Mouse (Mus musculus): ENCODE results near the gene Gpat2. TPM values are rescaled to one million over a fixed set of nuclear protein-coding genes. Genes with fewer than 3 reads are reported as not detected.

Gpat2 gene
- 0.28 and 0.36 TPM in 2 replicates for polyA plus RNA-seq (2015; fragmentation: Nextera tagmentation; extraction: Ambion mirVana)

- no peak within 1 kb of the TSS for H3K4me3 ChIP-seq (replicated peaks; ENCODE audit: low read length)
- H3K9me3 ChIP-seq (replicated peaks; ENCODE audit: control insufficient read depth, low read length) = no peaks in the 10 kb centered on the region
- no peak within 1 kb of the TSS for H3K9ac ChIP-seq (ENCODE audit: low read length)
- 0 out of 2 replicates have a peak, but pooled peaks have one; percentile 8 for ATAC-seq (ENCODE audit: insufficient read depth, low FRiP score)
- H3K4me1 ChIP-seq (ENCODE audit: control insufficient read depth, insufficient read depth, low read length) = no peaks in the 10 kb centered on the region
- H3K27ac ChIP-seq (ENCODE audit: low read length) = no peak within 1 kb of the TSS
- no peaks in the 10 kb centered on the region for H3K36me3 ChIP-seq (ENCODE audit: control insufficient read depth, insufficient read depth, low read length)
- 84% methylated on average over 17 of the region's 17 CpGs for WGBS
- H3K4me2 ChIP-seq (ENCODE audit: low read depth, low read length) = no peak within 1 kb of the TSS
- H3K27me3 ChIP-seq (ENCODE audit: control insufficient read depth, insufficient read depth, low read length) = no peaks in the 10 kb centered on the region
Observed at GRCm38 (mm10) chr2:127424977-127425376, at the start of gene Gpat2. TSS of gene Gpat2 (plus strand) at chr2:127425199.

- H3K27ac ChIP-seq (ENCODE audit: low read length) = no peak overlapping the region
- ATAC-seq (ENCODE audit: insufficient read depth, low FRiP score) = no peak
- no peak overlapping the region for H3K4me2 ChIP-seq (ENCODE audit: low read depth, low read length)
- 52% methylated on average over 7 of the region's 7 CpGs for WGBS
- no peaks in the 10 kb centered on the region for H3K27me3 ChIP-seq (ENCODE audit: control insufficient read depth, insufficient read depth, low read length)
- no peaks in the 10 kb centered on the region for H3K9me3 ChIP-seq (replicated peaks; ENCODE audit: control insufficient read depth, low read length)
- no peak overlapping the region for H3K9ac ChIP-seq (ENCODE audit: low read length)
- no peaks in the 10 kb centered on the region for H3K36me3 ChIP-seq (ENCODE audit: control insufficient read depth, insufficient read depth, low read length)
- H3K4me1 ChIP-seq (ENCODE audit: control insufficient read depth, insufficient read depth, low read length) = peaks cover 8% of the 10 kb centered on the region
- no peak overlapping the region for H3K4me3 ChIP-seq (replicated peaks; ENCODE audit: low read length)
Observed at GRCm38 (mm10) chr2:127375759-127376341, 49.1 kb upstream of the Gpat2 start.

- WGBS = 77% methylated on average over 6 of the region's 6 CpGs
- H3K9ac ChIP-seq (ENCODE audit: low read length) = no peak overlapping the region
- no peaks in the 10 kb centered on the region for H3K27me3 ChIP-seq (ENCODE audit: control insufficient read depth, insufficient read depth, low read length)
- no peaks in the 10 kb centered on the region for H3K36me3 ChIP-seq (ENCODE audit: control insufficient read depth, insufficient read depth, low read length)
- no peak overlapping the region for H3K4me3 ChIP-seq (replicated peaks; ENCODE audit: low read length)
- no peaks in the 10 kb centered on the region for H3K9me3 ChIP-seq (replicated peaks; ENCODE audit: control insufficient read depth, low read length)
- H3K27ac ChIP-seq (ENCODE audit: low read length) = no peak overlapping the region
- ATAC-seq (ENCODE audit: insufficient read depth, low FRiP score) = no peak
- no peak overlapping the region for H3K4me2 ChIP-seq (ENCODE audit: low read depth, low read length)
- H3K4me1 ChIP-seq (ENCODE audit: control insufficient read depth, insufficient read depth, low read length) = peaks cover 2% of the 10 kb centered on the region; the same call in 1 of the 2 replicates
Observed at GRCm38 (mm10) chr2:127376423-127377051, 48.5 kb upstream of the Gpat2 start.

GRCm38 (mm10) chr2:127377942-127378610 is 46.9 kb upstream of the Gpat2 start:
- no peak for ATAC-seq (ENCODE audit: insufficient read depth, low FRiP score)
- 67% methylated on average over 7 of the region's 7 CpGs for WGBS

GRCm38 (mm10) chr2:127378611-127378990 is 46.4 kb upstream of the Gpat2 start:
- H3K27ac ChIP-seq (ENCODE audit: low read length) = no peak overlapping the region
- no peak overlapping the region for H3K4me2 ChIP-seq (ENCODE audit: low read depth, low read length)
- 48% methylated on average over 7 of the region's 7 CpGs for WGBS
- H3K4me3 ChIP-seq (replicated peaks; ENCODE audit: low read length) = no peak overlapping the region
- ATAC-seq (ENCODE audit: insufficient read depth, low FRiP score) = no peak
- no peaks in the 10 kb centered on the region for H3K36me3 ChIP-seq (ENCODE audit: control insufficient read depth, insufficient read depth, low read length)
- no peaks in the 10 kb centered on the region; the same call in 1 of the 2 replicates for H3K4me1 ChIP-seq (ENCODE audit: control insufficient read depth, insufficient read depth, low read length)
- H3K9ac ChIP-seq (ENCODE audit: low read length) = no peak overlapping the region
- H3K9me3 ChIP-seq (replicated peaks; ENCODE audit: control insufficient read depth, low read length) = no peaks in the 10 kb centered on the region
- H3K27me3 ChIP-seq (ENCODE audit: control insufficient read depth, insufficient read depth, low read length) = no peaks in the 10 kb centered on the region

More at GRCm38 (mm10) chr2:127377942-127378610, 46.9 kb upstream of the Gpat2 start:
- H3K27me3 ChIP-seq (ENCODE audit: control insufficient read depth, insufficient read depth, low read length) = no peaks in the 10 kb centered on the region
- no peaks in the 10 kb centered on the region for H3K36me3 ChIP-seq (ENCODE audit: control insufficient read depth, insufficient read depth, low read length)
- H3K9me3 ChIP-seq (replicated peaks; ENCODE audit: control insufficient read depth, low read length) = no peaks in the 10 kb centered on the region
- no peak overlapping the region for H3K9ac ChIP-seq (ENCODE audit: low read length)
- H3K4me2 ChIP-seq (ENCODE audit: low read depth, low read length) = no peak overlapping the region
- H3K27ac ChIP-seq (ENCODE audit: low read length) = no peak overlapping the region
- H3K4me1 ChIP-seq (ENCODE audit: control insufficient read depth, insufficient read depth, low read length) = no peaks in the 10 kb centered on the region; the same call in 1 of the 2 replicates
- H3K4me3 ChIP-seq (replicated peaks; ENCODE audit: low read length) = no peak overlapping the region

GRCm38 (mm10) chr2:127379250-127379649 is 45.7 kb upstream of the Gpat2 start:
- Histone ChIP-seq H3K9me3 (replicated peaks; ENCODE audit: control insufficient read depth, low read length) (no peaks in the 10 kb centered on the region), H3K9ac (ENCODE audit: low read length) (no peak overlapping the region), H3K4me3 (replicated peaks; ENCODE audit: low read length) (no peak overlapping the region), H3K4me2 (ENCODE audit: low read depth, low read length) (no peak overlapping the region), H3K27me3 (ENCODE audit: control insufficient read depth, insufficient read depth, low read length) (no peaks in the 10 kb centered on the region), H3K4me1 (ENCODE audit: control insufficient read depth, insufficient read depth, low read length) (no peaks in the 10 kb centered on the region; the same call in 1 of the 2 replicates), H3K36me3 (ENCODE audit: control insufficient read depth, insufficient read depth, low read length) (no peaks in the 10 kb centered on the region), H3K27ac (ENCODE audit: low read length) (no peak overlapping the region)
- ATAC-seq (ENCODE audit: insufficient read depth, low FRiP score) = no peak
- WGBS = 62% methylated on average over 3 of the region's 3 CpGs

- no peak for ATAC-seq (ENCODE audit: insufficient read depth, low FRiP score)
- 41% methylated on average over 7 of the region's 7 CpGs for whole genome bisulfite sequencing
- no peak overlapping the region for H3K4me2 ChIP-seq (ENCODE audit: low read depth, low read length)
Observed at GRCm38 (mm10) chr2:127383881-127384280, 41.1 kb upstream of the Gpat2 start.

GRCm38 (mm10) chr2:127387521-127387920 is 37.5 kb upstream of the Gpat2 start:
- Histone ChIP-seq H3K27me3 (ENCODE audit: control insufficient read depth, insufficient read depth, low read length) (no peaks in the 10 kb centered on the region), H3K4me1 (ENCODE audit: control insufficient read depth, insufficient read depth, low read length) (0 out of 2 replicates have a peak, but pooled peaks cover 3% of the 10 kb centered on the region), H3K9me3 (replicated peaks; ENCODE audit: control insufficient read depth, low read length) (no peaks in the 10 kb centered on the region), H3K36me3 (ENCODE audit: control insufficient read depth, insufficient read depth, low read length) (no peaks in the 10 kb centered on the region), H3K9ac (ENCODE audit: low read length) (no peak overlapping the region), H3K4me3 (replicated peaks; ENCODE audit: low read length) (no peak overlapping the region), H3K27ac (ENCODE audit: low read length) (no peak overlapping the region), H3K4me2 (ENCODE audit: low read depth, low read length) (no peak overlapping the region)
- no peak for ATAC-seq (ENCODE audit: insufficient read depth, low FRiP score)
- WGBS = 58% methylated on average over 2 of the region's 2 CpGs

More at GRCm38 (mm10) chr2:127383881-127384280, 41.1 kb upstream of the Gpat2 start:
- Histone ChIP-seq H3K9me3 (replicated peaks; ENCODE audit: control insufficient read depth, low read length) (no peaks in the 10 kb centered on the region), H3K4me1 (ENCODE audit: control insufficient read depth, insufficient read depth, low read length) (0 out of 2 replicates have a peak, but pooled peaks cover 3% of the 10 kb centered on the region), H3K9ac (ENCODE audit: low read length) (no peak overlapping the region), H3K36me3 (ENCODE audit: control insufficient read depth, insufficient read depth, low read length) (no peaks in the 10 kb centered on the region), H3K27ac (ENCODE audit: low read length) (no peak overlapping the region), H3K4me3 (replicated peaks; ENCODE audit: low read length) (no peak overlapping the region), H3K27me3 (ENCODE audit: control insufficient read depth, insufficient read depth, low read length) (no peaks in the 10 kb centered on the region)

- Histone ChIP-seq H3K9me3 (replicated peaks; ENCODE audit: control insufficient read depth, low read length) (no peaks in the 10 kb centered on the region), H3K9ac (ENCODE audit: low read length) (no peak overlapping the region), H3K27me3 (ENCODE audit: control insufficient read depth, insufficient read depth, low read length) (no peaks in the 10 kb centered on the region), H3K36me3 (ENCODE audit: control insufficient read depth, insufficient read depth, low read length) (no peaks in the 10 kb centered on the region), H3K27ac (ENCODE audit: low read length) (no peak overlapping the region), H3K4me1 (ENCODE audit: control insufficient read depth, insufficient read depth, low read length) (0 out of 2 replicates have a peak, but pooled peaks cover 3% of the 10 kb centered on the region), H3K4me3 (replicated peaks; ENCODE audit: low read length) (no peak overlapping the region), H3K4me2 (ENCODE audit: low read depth, low read length) (no peak overlapping the region)
- WGBS = 60% methylated on average over 3 of the region's 3 CpGs
- no peak for ATAC-seq (ENCODE audit: insufficient read depth, low FRiP score)
Observed at GRCm38 (mm10) chr2:127390352-127390751, 34.6 kb upstream of the Gpat2 start.

All from stomach, embryonic 16.5 days (tissue).